ENCODE assay signal across 7 mouse cellular contexts in the genomic region with DNA sequence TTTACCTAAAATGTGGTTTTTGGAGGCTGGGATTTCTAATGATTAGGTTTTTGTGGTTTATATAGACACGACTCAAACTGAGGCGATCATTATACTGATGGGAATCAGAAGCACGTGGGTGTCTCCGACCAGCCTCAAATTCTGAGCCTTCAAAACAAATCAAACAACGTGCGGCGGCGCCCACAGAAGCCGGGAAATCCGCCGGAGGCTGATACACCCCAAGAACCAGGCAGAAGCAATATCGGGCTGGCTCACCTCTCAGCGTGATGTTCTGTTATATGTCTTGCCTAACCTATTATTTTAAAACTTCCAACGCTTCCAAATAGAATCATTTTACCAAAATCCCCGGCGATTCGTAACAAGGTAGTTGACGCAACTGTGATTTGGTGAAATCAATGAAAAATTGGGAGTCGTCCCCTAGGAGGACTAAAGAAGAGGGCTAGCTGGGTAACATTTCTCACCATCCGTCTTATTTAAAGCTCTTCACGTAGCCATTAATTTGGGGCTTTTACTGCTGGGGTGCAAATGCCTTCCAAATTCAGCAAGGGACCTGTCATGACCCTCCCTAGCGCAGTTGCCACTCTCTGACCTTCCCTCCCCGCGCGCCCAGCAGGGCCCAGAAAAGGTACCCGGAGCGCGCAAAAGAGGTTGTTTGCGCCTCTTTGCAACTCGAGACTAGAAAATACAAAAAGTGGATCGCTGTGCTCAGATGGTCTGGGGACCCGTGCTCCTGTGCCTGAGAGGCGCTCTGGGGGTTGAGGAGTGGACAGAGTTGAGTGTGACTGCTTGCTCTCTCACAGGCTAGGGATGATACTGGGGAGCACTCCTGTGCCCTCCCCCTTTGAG. TPM values are rescaled to one million over a fixed set of nuclear protein-coding genes. Genes with fewer than 3 reads are reported as not detected.
DNase-seq lines count a peak whose midpoint lies in the region; ATAC-seq and TF ChIP-seq lines count a peak whose summit lies in the region.

No protein-coding gene starts in this region.

- no peak for TF ChIP-seq CTCF in intestine, postnatal 0 days (IDR thresholded peaks at IDR 0.05; ENCODE audit: low read depth)

- 2% methylated on average over 33 of the region's 33 CpGs for WGBS in lung, embryonic 15.5 days
- WGBS in forebrain, embryonic 12.5 days: under 1% methylated on average over 33 of the region's 33 CpGs
- 3% methylated on average over 33 of the region's 33 CpGs for WGBS in intestine, postnatal 0 days

- no peak overlapping the region for H3K27ac ChIP-seq in lung, embryonic 15.5 days
- H3K27ac ChIP-seq in forebrain, embryonic 12.5 days: no peak overlapping the region
- H3K27ac ChIP-seq in intestine, postnatal 0 days (ENCODE audit: low read depth, low read length): no peak overlapping the region

- H3K27me3 ChIP-seq in lung, embryonic 15.5 days: peaks cover 71% of the 10 kb centered on the region
- H3K27me3 ChIP-seq in forebrain, embryonic 12.5 days: peaks cover 76% of the 10 kb centered on the region
- peaks cover 65% of the 10 kb centered on the region for H3K27me3 ChIP-seq in intestine, postnatal 0 days (replicated peaks; ENCODE audit: control insufficient read depth, insufficient read depth, low read length)

- peaks cover 38% of the 10 kb centered on the region for H3K4me1 ChIP-seq in lung, embryonic 15.5 days
- H3K4me1 ChIP-seq in forebrain, embryonic 12.5 days: peaks cover 35% of the 10 kb centered on the region
- no peaks in the 10 kb centered on the region for H3K4me1 ChIP-seq in intestine, postnatal 0 days (replicated peaks; ENCODE audit: control insufficient read depth, insufficient read depth, low read length)

- H3K4me2 ChIP-seq in lung, embryonic 15.5 days: peak overlapping the region; percentile 93
- H3K4me2 ChIP-seq in forebrain, embryonic 12.5 days: peak overlapping the region; percentile 34
- H3K4me2 ChIP-seq in intestine, postnatal 0 days (replicated peaks; ENCODE audit: low read depth): peak overlapping the region; percentile 94

- peak overlapping the region; percentile 13 for H3K4me3 ChIP-seq in lung, embryonic 15.5 days
- peak overlapping the region; percentile 18 for H3K4me3 ChIP-seq in forebrain, embryonic 12.5 days (replicated peaks)
- H3K4me3 ChIP-seq in intestine, postnatal 0 days (ENCODE audit: low read depth, low read length): peak overlapping the region; percentile 25

- no peak for ATAC-seq in lung, embryonic 15.5 days (ENCODE audit: borderline replicate concordance, extremely low read depth, low FRiP score, low TSS enrichment)
- ATAC-seq in forebrain, embryonic 12.5 days (ENCODE audit: low FRiP score): no peak
- no peak for ATAC-seq in intestine, postnatal 0 days

- no peaks in the 10 kb centered on the region for H3K36me3 ChIP-seq in lung, embryonic 15.5 days
- H3K36me3 ChIP-seq in forebrain, embryonic 12.5 days (replicated peaks): no peaks in the 10 kb centered on the region
- H3K36me3 ChIP-seq in intestine, postnatal 0 days (ENCODE audit: control insufficient read depth, insufficient read depth): no peaks in the 10 kb centered on the region

- DNase-seq in lung, postnatal 14 days: no peak
- DNase-seq in adrenal gland, postnatal 36 days: peak; percentile 29 to 42
- peak; percentile 54 for DNase-seq in neural tube, embryonic 10.5 days (ENCODE audit: extremely low spot score, low spot score)
- DNase-seq in left cerebral cortex, postnatal 10 days (ENCODE audit: extremely low spot score in 1 of 2, low spot score in 2 of 2): no peak

- H3K9ac ChIP-seq in lung, embryonic 15.5 days: no peak overlapping the region
- H3K9ac ChIP-seq in forebrain, embryonic 12.5 days: no peak overlapping the region
- H3K9ac ChIP-seq in intestine, postnatal 0 days (ENCODE audit: low read depth, low read length): no peak overlapping the region

- no peaks in the 10 kb centered on the region for H3K9me3 ChIP-seq in lung, embryonic 15.5 days
- H3K9me3 ChIP-seq in forebrain, embryonic 12.5 days: no peaks in the 10 kb centered on the region
- no peaks in the 10 kb centered on the region for H3K9me3 ChIP-seq in intestine, postnatal 0 days (ENCODE audit: control insufficient read depth)

- intact Hi-C loops in left cerebral cortex, postnatal 10 days (cut with DNase I): loop anchor here (5.0 to 10.0 kb wide), 4 partner anchors 280 to 635 kb away; no protein-coding TSS in a partner anchor

RNA-seq across cellular contexts. Expression of gene Supt3, which starts 39.5 kb away (rescaled TPM):
- polyA plus RNA-seq in lung, embryonic 15.5 days (2015; fragmentation: Nextera tagmentation; extraction: Ambion mirVana): 19.7 and 21.9 TPM in 2 replicates
- 10 to 100 TPM; 24.7 to 34.0 TPM for total RNA-seq in adrenal gland, postnatal 36 days (2021)
- polyA plus RNA-seq in forebrain, embryonic 12.5 days (2016; fragmentation: Nextera tagmentation; extraction: Ambion mirVana): 21.7 and 23.0 TPM in 2 replicates
- polyA plus RNA-seq in intestine, postnatal 0 days (2015; fragmentation: Nextera tagmentation; extraction: Ambion mirVana): 4.9 and 5.4 TPM in 2 replicates
- total RNA-seq in left cerebral cortex, postnatal 10 days (2021): 10 to 100 TPM; 16.1 to 16.3 TPM

Comparison
In these comparisons a context has a peak if more than half of its experiments do, and no peak if none do; other contexts are left out.
1. H3K4me2 ChIP-seq: peak in every context shown above with its lines; median percentile 94 in intestine, postnatal 0 days; 93 in lung, embryonic 15.5 days; 34 in forebrain, embryonic 12.5 days.
2. DNase-seq: peak in adrenal gland, postnatal 36 days (2 of 2) and neural tube, embryonic 10.5 days (single experiment); none in lung, postnatal 14 days (single experiment) and left cerebral cortex, postnatal 10 days (0 of 2).
3. Peak in every context shown above with its lines, with median percentiles within 50 percentile points of each other: H3K4me3 ChIP-seq.